Mouse (Mus musculus) CH12.LX (cell line): ENCODE data around the gene Ranbp10. TPM values are rescaled to one million over a fixed set of nuclear protein-coding genes. Genes with fewer than 3 reads are reported as not detected.
A peak's percentile ranks its signal among the peaks of the same experiment; 100 is the strongest.

ENCODE experiments used
- DNase-seq: peaks from one replicate; pipeline ENCODE4 v3.0.0-alpha.2; 2013; ENCODE audit errors: extremely low read depth
- H3K27ac ChIP-seq: 2 replicates; pipeline ENCODE4 v1.5.1; 2012; ENCODE audit warnings: low read depth, mild to moderate bottlenecking, control low read depth, moderate library complexity; ENCODE audit not compliant: insufficient read depth
- H3K27me3 ChIP-seq: replicated peaks from 2 replicates; pipeline ENCODE3; 2012; ENCODE audit warnings: inconsistent platforms
- H3K36me3 ChIP-seq, 2 experiments: replicated peaks in 1 of 2; 2 replicates each; pipeline versions ENCODE3 to v1.6.1; 2012; ENCODE audit warnings: inconsistent platforms in 1 of 2, low read length in 1 of 2, mild to moderate bottlenecking in 1 of 2, mixed read lengths in 1 of 2, moderate library complexity in 1 of 2; ENCODE audit not compliant: control insufficient read depth in 1 of 2, insufficient read depth in 1 of 2
- H3K4me1 ChIP-seq, 2 experiments: 2 replicates each; pipeline ENCODE4 v1.6.1; 2012; ENCODE audit warnings: inconsistent platforms in 1 of 2, moderate library complexity in 1 of 2; ENCODE audit not compliant: insufficient read depth in 2 of 2, control insufficient read depth in 1 of 2
- H3K4me2 ChIP-seq: 2 replicates; pipeline ENCODE4 v1.6.1; 2012; ENCODE audit warnings: low read depth, mild to moderate bottlenecking, control low read depth; ENCODE audit not compliant: poor library complexity, insufficient read depth, severe bottlenecking
- H3K4me3 ChIP-seq, 3 experiments: fragments of 150-350 bp in 1 of 3; sonication (generic) in 1 of 3; replicated peaks in 1 of 3; 2 replicates each; pipeline versions ENCODE3 to v1.5.1; 2011 to 2012; ENCODE audit warnings: low read depth in 2 of 3, low read length in 2 of 3, mild to moderate bottlenecking in 2 of 3, moderate library complexity in 2 of 3, control low read depth in 1 of 3, improper control_type of control experiment in 1 of 3, inconsistent platforms in 1 of 3, mixed read lengths in 1 of 3; ENCODE audit not compliant: poor library complexity in 1 of 3
- H3K79me2 ChIP-seq: replicated peaks from 2 replicates; pipeline ENCODE4 v1.6.1; 2012; ENCODE audit warnings: mild to moderate bottlenecking, moderate library complexity; ENCODE audit not compliant: control insufficient read depth, poor library complexity, insufficient read depth, severe bottlenecking; ENCODE audit errors: extremely low read depth
- H3K9ac ChIP-seq: 2 replicates; pipeline ENCODE4 v1.6.1; 2012; ENCODE audit warnings: low read depth, mild to moderate bottlenecking, control low read depth, moderate library complexity; ENCODE audit not compliant: insufficient read depth
- H3K9me3 ChIP-seq: replicated peaks from 2 replicates; pipeline ENCODE3; 2012; ENCODE audit warnings: low read length, inconsistent platforms, mixed read lengths
- CHD1 ChIP-seq: IDR thresholded peaks from 2 replicates; pipeline ENCODE4 v1.6.1; 2012; ENCODE audit warnings: low read depth, low read length, improper control_type of control experiment, inconsistent platforms
- CHD2 ChIP-seq: IDR thresholded peaks from 2 replicates; pipeline ENCODE4 v1.6.1; 2011; ENCODE audit warnings: low read length, improper control_type of control experiment
- CTCF ChIP-seq, 2 experiments: IDR thresholded peaks in 1 of 2; conservative IDR thresholded peaks in 1 of 2; 2 replicates each; pipeline ENCODE4 v1.5.1; 2011 to 2012; ENCODE audit warnings: low read depth in 2 of 2, low read length in 2 of 2, improper control_type of control experiment in 1 of 2, inconsistent platforms in 1 of 2, mild to moderate bottlenecking in 1 of 2, moderate library complexity in 1 of 2
- E2F4 ChIP-seq: IDR thresholded peaks from 2 replicates; pipeline ENCODE4 v1.6.1; 2011; ENCODE audit warnings: low read depth, low read length, improper control_type of control experiment; ENCODE audit not compliant: insufficient replicate concordance
- ELF1 ChIP-seq: IDR thresholded peaks from 2 replicates; pipeline ENCODE4 v1.6.1; 2014; ENCODE audit warnings: low read depth, mild to moderate bottlenecking, inconsistent platforms, low read length, improper control_type of control experiment
- ETS1 ChIP-seq: conservative IDR thresholded peaks from 2 replicates; pipeline ENCODE4 v1.6.1; 2012; ENCODE audit warnings: low read depth, mild to moderate bottlenecking, inconsistent platforms, low read length, improper control_type of control experiment, moderate library complexity
- IRF4 ChIP-seq: IDR thresholded peaks from 2 replicates; pipeline ENCODE4 v1.6.1; 2014; ENCODE audit warnings: low read depth, mild to moderate bottlenecking, inconsistent platforms, low read length, improper control_type of control experiment
- MAFK ChIP-seq: IDR thresholded peaks from 2 replicates; pipeline ENCODE4 v1.6.1; 2011; ENCODE audit warnings: low read length, improper control_type of control experiment; ENCODE audit not compliant: insufficient replicate concordance
- MAZ ChIP-seq: IDR thresholded peaks from 2 replicates; pipeline ENCODE4 v1.6.1; 2012; ENCODE audit warnings: low read depth, mild to moderate bottlenecking, inconsistent platforms, low read length, improper control_type of control experiment, moderate library complexity
- MEF2A ChIP-seq: IDR thresholded peaks from 2 replicates; pipeline ENCODE4 v1.6.1; 2014; ENCODE audit warnings: low read depth, mild to moderate bottlenecking, inconsistent platforms, low read length, improper control_type of control experiment, borderline replicate concordance
- MXI1 ChIP-seq: IDR thresholded peaks from 2 replicates; pipeline ENCODE4 v1.6.1; 2011; ENCODE audit warnings: mild to moderate bottlenecking, low read depth, low read length, improper control_type of control experiment
- MYC ChIP-seq: IDR thresholded peaks from 2 replicates; pipeline ENCODE4 v1.6.1; 2011; ENCODE audit warnings: low read depth, mild to moderate bottlenecking, improper control_type of control experiment, low read length
- NRF1 ChIP-seq: IDR thresholded peaks from 2 replicates; pipeline ENCODE4 v1.6.1; 2014; ENCODE audit warnings: low read depth, mild to moderate bottlenecking, inconsistent platforms, low read length, improper control_type of control experiment, moderate library complexity
- PAX5 ChIP-seq: IDR thresholded peaks from 2 replicates; pipeline ENCODE4 v1.6.1; 2012; ENCODE audit warnings: low read length, inconsistent platforms, mixed read lengths
- POLR2A ChIP-seq: IDR thresholded peaks from 2 replicates; pipeline ENCODE4 v1.6.1; 2011; ENCODE audit warnings: low read depth, mild to moderate bottlenecking, improper control_type of control experiment, low read length
- POLR2AphosphoS2 ChIP-seq: IDR thresholded peaks from 2 replicates; pipeline ENCODE4 v1.6.1; 2011; ENCODE audit warnings: low read depth, low read length, improper control_type of control experiment
- RAD21 ChIP-seq: IDR thresholded peaks from 2 replicates; pipeline ENCODE4 v1.6.1; 2011; ENCODE audit warnings: low read depth, mild to moderate bottlenecking, low read length, improper control_type of control experiment, moderate library complexity
- RCOR1 ChIP-seq: conservative IDR thresholded peaks from 2 replicates; pipeline ENCODE4 v1.6.1; 2012; ENCODE audit warnings: low read depth, mild to moderate bottlenecking, inconsistent platforms, low read length, improper control_type of control experiment
- SIN3A ChIP-seq: IDR thresholded peaks from 2 replicates; pipeline ENCODE4 v1.6.1; 2012; ENCODE audit warnings: low read length, improper control_type of control experiment, inconsistent platforms
- SMC3 ChIP-seq: IDR thresholded peaks from 2 replicates; pipeline ENCODE4 v1.6.1; 2011; ENCODE audit warnings: low read depth, low read length, improper control_type of control experiment
- TBP ChIP-seq: conservative IDR thresholded peaks from 2 replicates; pipeline ENCODE4 v1.6.1; 2011; ENCODE audit warnings: low read depth, low read length, improper control_type of control experiment
- TCF12 ChIP-seq: IDR thresholded peaks from 2 replicates; pipeline ENCODE4 v1.6.1; 2014; ENCODE audit warnings: low read depth, mild to moderate bottlenecking, inconsistent platforms, low read length, improper control_type of control experiment
- UBTF ChIP-seq: IDR thresholded peaks from 2 replicates; pipeline ENCODE4 v1.6.1; 2012; ENCODE audit warnings: low read depth, mild to moderate bottlenecking, inconsistent platforms, low read length, improper control_type of control experiment, moderate library complexity
- USF1 ChIP-seq: IDR thresholded peaks from 2 replicates; pipeline ENCODE4 v1.6.1; 2014; ENCODE audit warnings: low read depth, mild to moderate bottlenecking, inconsistent platforms, low read length, improper control_type of control experiment
- USF2 ChIP-seq: conservative IDR thresholded peaks from 2 replicates; pipeline ENCODE4 v1.6.1; 2011; ENCODE audit warnings: low read depth, low read length, improper control_type of control experiment
- ZC3H11A ChIP-seq: IDR thresholded peaks from 2 replicates; pipeline ENCODE4 v1.6.1; 2012; ENCODE audit warnings: low read depth, mild to moderate bottlenecking, inconsistent platforms, low read length, improper control_type of control experiment
- ZKSCAN1 ChIP-seq: IDR thresholded peaks from 2 replicates; pipeline ENCODE4 v1.6.1; 2012; ENCODE audit warnings: low read depth, inconsistent platforms, low read length, improper control_type of control experiment, borderline replicate concordance
- ZMIZ1 ChIP-seq: IDR thresholded peaks from 2 replicates; pipeline ENCODE4 v1.6.1; 2012; ENCODE audit warnings: low read depth, mild to moderate bottlenecking, inconsistent platforms, low read length, improper control_type of control experiment
- ZNF384 ChIP-seq: IDR thresholded peaks from 2 replicates; pipeline ENCODE4 v1.6.1; 2012; ENCODE audit warnings: low read depth, low read length, improper control_type of control experiment, inconsistent platforms
- dilution Hi-C: fragments of 300-500 bp; cut with MboI; formaldehyde crosslinking; loops from 2 replicates; pipeline ENCODE4 v1.14.3; 2020; ENCODE audit warnings: low sequenced_read_pairs; ENCODE audit not compliant: extremely low pct_unique_long_range_greater_than_20kb, extremely low pct_ligation_motif_present
- in situ Hi-C: fragments of 300-500 bp; cut with MboI; formaldehyde crosslinking; loops from 3 replicates; pipeline ENCODE4 v1.14.3; 2019; ENCODE audit warnings: low sequenced_read_pairs, low pct_ligation_motif_present, low pct_unique_long_range_greater_than_20kb, mixed read lengths
- polyA plus RNA-seq: library from polyadenylated mRNA; unstranded; fragments of >175 nt; gene quantifications from 2 replicates; pipeline ENCODE4 v1.2.1, GENCODE M21; 2012; ENCODE audit warnings: low read depth; ENCODE audit not compliant: insufficient read length
- total RNA-seq, 2 experiments: library from RNA; depleted of rRNA; stranded (reverse); fragments of 300-350 nt in 1 of 2; fragments of >200 nt in 1 of 2; gene quantifications; 2 replicates each; pipeline ENCODE4 v1.2.3; 2012 to 2014

The Ranbp10 gene
- total and polyA plus RNA-seq, 3 experiments = 7.4 to 15.8 (median 8.7) TPM

GRCm38 (mm10) chr8:105768485-105769257, 58.5 kb downstream of the Ranbp10 start:
- Histone ChIP-seq H3K27ac (no peak overlapping the region), H3K9ac (no peak overlapping the region), H3K79me2 (no peaks in the 10 kb centered on the region), H3K4me2 (no peak overlapping the region), H3K4me1 (no peaks in the 10 kb centered on the region), H3K36me3 (peaks cover 49 to 62% of the 10 kb centered on the region in 2 experiments), H3K27me3 (no peaks in the 10 kb centered on the region), H3K9me3 (no peaks in the 10 kb centered on the region), H3K4me3 (no peak overlapping the region)
- DNase-seq = no peak
- no peak for TF ChIP-seq USF1
- no peak for TF ChIP-seq MEF2A
- TF ChIP-seq CHD1 = no peak
- TF ChIP-seq CTCF (conservative IDR thresholded peaks at IDR 0.05 in 1 of 2, IDR thresholded peaks at IDR 0.05 in 1 of 2; ENCODE audit: low read depth in 2 of 2, low read length in 2 of 2) = no peak
- TF ChIP-seq ZKSCAN1 = no peak
- no peak for TF ChIP-seq USF2
- no peak for TF ChIP-seq MAZ
- TF ChIP-seq POLR2AphosphoS2 = no peak
- no peak for TF ChIP-seq MAFK
- TF ChIP-seq ZMIZ1 = no peak
- TF ChIP-seq E2F4 = no peak
- TF ChIP-seq SIN3A = no peak
- no peak for TF ChIP-seq IRF4
- no peak for TF ChIP-seq MYC
- no peak for TF ChIP-seq TBP
- TF ChIP-seq PAX5 = no peak
- TF ChIP-seq SMC3 = no peak
- in situ Hi-C loops (no loop called here), dilution Hi-C loops (no loop called here)

DNA sequence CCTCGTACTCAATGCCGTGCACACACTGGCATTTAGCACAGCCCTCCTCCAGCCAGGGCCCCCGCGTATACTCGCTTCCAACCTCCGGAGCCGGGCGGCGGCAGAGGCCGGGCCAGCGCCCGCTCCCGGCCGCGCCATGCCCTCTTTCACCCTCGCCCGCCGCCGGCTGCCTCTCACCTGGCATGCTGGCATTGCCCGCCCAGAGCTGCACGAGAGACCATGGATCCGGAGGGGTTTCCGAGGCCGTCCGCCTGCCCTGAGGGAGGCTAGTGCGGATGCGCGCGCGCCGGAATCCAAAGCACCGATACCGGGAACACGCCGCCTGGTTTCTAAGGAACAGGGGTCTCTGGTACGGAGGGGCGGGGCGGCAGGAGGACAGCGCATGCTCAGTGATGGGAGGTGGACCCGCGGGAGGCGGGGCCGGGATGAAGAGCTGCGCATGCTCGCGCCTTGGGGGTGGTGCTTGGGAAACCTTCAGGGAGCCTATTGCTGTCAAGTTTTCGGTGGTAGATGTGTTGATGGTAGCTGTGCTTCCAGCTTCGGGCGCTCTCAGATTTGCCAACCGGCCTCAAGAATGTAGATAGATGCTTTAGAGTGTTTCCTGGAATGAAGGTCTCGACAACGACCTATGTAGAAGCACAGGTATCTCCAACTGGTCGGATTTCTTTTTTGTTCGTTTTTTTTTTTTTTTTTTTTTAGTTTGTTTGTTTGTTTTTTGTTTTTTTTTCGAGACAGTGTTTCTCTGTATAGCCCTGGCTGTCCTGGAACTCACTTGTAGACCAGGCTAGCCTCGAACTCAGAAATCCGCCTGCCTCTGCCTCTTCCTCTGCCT, 68.7 kb downstream of the Ranbp10 start, which contains the start of gene Gfod2:
Gene Gfod2, minus strand, starts transcription at position 388 of the 832 bp plus-strand sequence.
- Histone ChIP-seq H3K79me2 (no peaks in the 10 kb centered on the region), H3K36me3 (peaks cover 0 to 2% of the 10 kb centered on the region in 2 experiments), H3K4me2 (peak within 1 kb of the TSS; percentile 94), H3K9me3 (no peaks in the 10 kb centered on the region), H3K27me3 (no peaks in the 10 kb centered on the region), H3K4me3 (peak within 1 kb of the TSS; percentile 51 to 93 (median 83)), H3K4me1 (peaks cover 0 to 13% of the 10 kb centered on the region in 2 experiments; a peak in 2 of 4 replicates), H3K27ac (no peak within 1 kb of the TSS), H3K9ac (peak within 1 kb of the TSS; percentile 56)
- DNase-seq = peak; percentile 89
- dilution Hi-C loops = no loop called here
- in situ Hi-C loops = no loop called here
- TF ChIP-seq UBTF (no peak; the same call in 1 of the 2 replicates), ZNF384 (peak; percentile 78), RAD21 (no peak), MXI1 (peak; percentile 92), TCF12 (no peak), NRF1 (peak; percentile 99), CHD1 (peak; percentile 16; the same call in 1 of the 2 replicates), USF2 (no peak), E2F4 (no peak), ZMIZ1 (peak; percentile 27; the same call in 1 of the 2 replicates), ZC3H11A (no peak), CHD2 (0 out of 2 replicates have a peak, but pooled peaks have one; percentile 11), ELF1 (peak; percentile 17; the same call in 1 of the 2 replicates), ETS1 (no peak), MAZ (0 out of 2 replicates have a peak, but pooled peaks have one; percentile 37), POLR2A (peak; percentile 76), RCOR1 (no peak), IRF4 (peak; percentile 41; the same call in 1 of the 2 replicates), SMC3 (no peak)
